Mouse (Mus musculus): ENCODE measurements around the gene Gm20388.

Gm20388 gene

GRCm38 (mm10) chr8:123753604-123754375 is 3843.1 kb downstream of the Gm20388 start:
- DNase-seq (ENCODE audit: low spot score in 2 of 2): no peak

- no peak for DNase-seq (ENCODE audit: low spot score in 2 of 2)
Measured at GRCm38 (mm10) chr8:123754538-123755431, 3844.1 kb downstream of the Gm20388 start.

- no peak for DNase-seq (ENCODE audit: low spot score in 2 of 2)
Measured at GRCm38 (mm10) chr8:123756901-123757300, 3846.3 kb downstream of the Gm20388 start.

GRCm38 (mm10) chr8:123758935-123759334 is 3848.3 kb downstream of the Gm20388 start:
- no peak for DNase-seq (ENCODE audit: low spot score in 2 of 2)

- no peak for DNase-seq (ENCODE audit: low spot score in 2 of 2)
Measured at GRCm38 (mm10) chr8:123759933-123760332, 3849.3 kb downstream of the Gm20388 start.

GRCm38 (mm10) chr8:123760579-123760978 is 3849.9 kb downstream of the Gm20388 start:
- no peak for DNase-seq (ENCODE audit: low spot score in 2 of 2)

GRCm38 (mm10) chr8:123761266-123761882 is 3850.7 kb downstream of the Gm20388 start:
- no peak for DNase-seq (ENCODE audit: low spot score in 2 of 2)

- DNase-seq (ENCODE audit: low spot score in 2 of 2): no peak
Measured at GRCm38 (mm10) chr8:123761883-123762270, 3851.2 kb downstream of the Gm20388 start.

- no peak for DNase-seq (ENCODE audit: low spot score in 2 of 2)
Measured at GRCm38 (mm10) chr8:123763355-123763754, 3852.7 kb downstream of the Gm20388 start.

GRCm38 (mm10) chr8:123764671-123765070 is 3854.0 kb downstream of the Gm20388 start:
- no peak for DNase-seq (ENCODE audit: low spot score in 2 of 2)

- DNase-seq (ENCODE audit: low spot score in 2 of 2): no peak
Measured at GRCm38 (mm10) chr8:123766516-123766915, 3855.9 kb downstream of the Gm20388 start.

- no peak for DNase-seq (ENCODE audit: low spot score in 2 of 2)
Measured at GRCm38 (mm10) chr8:123767874-123768273, 3857.2 kb downstream of the Gm20388 start.

- DNase-seq (ENCODE audit: low spot score in 2 of 2): peak; percentile 37 to 49
Measured at GRCm38 (mm10) chr8:123768492-123769356, 3858.1 kb downstream of the Gm20388 start.

- DNase-seq (ENCODE audit: low spot score in 2 of 2): no peak
Measured at GRCm38 (mm10) chr8:123773468-123773867, 3862.8 kb downstream of the Gm20388 start.

GRCm38 (mm10) chr8:123774491-123774890 is 3863.8 kb downstream of the Gm20388 start:
- DNase-seq (ENCODE audit: low spot score in 2 of 2): no peak

- DNase-seq (ENCODE audit: low spot score in 2 of 2): no peak
Measured at GRCm38 (mm10) chr8:123777319-123777718, 3866.7 kb downstream of the Gm20388 start.

- DNase-seq (ENCODE audit: low spot score in 2 of 2): no peak
Measured at GRCm38 (mm10) chr8:123780471-123780870, 3869.8 kb downstream of the Gm20388 start.

- no peak for DNase-seq (ENCODE audit: low spot score in 2 of 2)
Measured at GRCm38 (mm10) chr8:123781256-123781655, 3870.6 kb downstream of the Gm20388 start.

GRCm38 (mm10) chr8:123783525-123784249 is 3873.0 kb downstream of the Gm20388 start:
- DNase-seq (ENCODE audit: low spot score in 2 of 2): peak; percentile 62 to 74

GRCm38 (mm10) chr8:123786166-123786565 is 3875.5 kb downstream of the Gm20388 start:
- DNase-seq (ENCODE audit: low spot score in 2 of 2): peak in 1 of 2 experiments; percentile 37

GRCm38 (mm10) chr8:123786644-123787043 is 3876.0 kb downstream of the Gm20388 start:
- no peak for DNase-seq (ENCODE audit: low spot score in 2 of 2)
